ENCODE assay signal across 14 mouse cellular contexts in the genomic region with DNA sequence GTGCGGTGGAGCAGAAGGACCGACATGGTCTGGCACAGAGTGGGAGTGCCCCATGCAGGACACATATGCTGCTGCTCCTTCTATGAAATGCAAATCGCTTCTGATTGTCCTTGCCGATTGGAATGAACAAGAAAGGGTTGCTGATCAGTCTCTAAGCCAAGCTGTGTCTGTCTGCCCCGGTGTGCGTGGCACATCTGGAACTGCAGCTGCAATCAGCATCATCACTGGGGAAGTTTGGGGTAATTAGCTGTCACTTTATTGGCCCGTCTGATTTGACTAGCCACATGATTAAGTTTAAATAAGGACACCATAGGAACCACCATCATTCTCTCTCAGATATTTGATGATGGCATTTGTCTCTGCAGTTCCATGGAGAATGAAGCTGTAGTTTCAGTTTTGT.
"Had no signal": no experiment of that assay in that cellular context is flagged by ENCODE, and none has a peak within 500 bp of the region (broad histone marks: within the 10 kb centered on the region; RNA-seq: fewer than 3 reads in every experiment).

No protein-coding gene starts in this region.

- H3K27me3 ChIP-seq: limb, embryonic 13.5 days; midbrain, embryonic 15.5 days; neural tube, embryonic 12.5 days had no signal

- DNase-seq: kidney, adult 8-10 months; kidney, postnatal 25 days; layer of hippocampus, adult 9-11 months; layer of hippocampus, postnatal 36 days; lung, adult 18-20 months; lung, postnatal 36 days; right cerebral cortex, postnatal 4 days; spleen, adult 18-20 months; thymus, adult 18-20 months; thymus, postnatal 25 days had no signal

- H3K9ac ChIP-seq: limb, embryonic 13.5 days; liver, embryonic 14.5 days; midbrain, embryonic 15.5 days; neural tube, embryonic 12.5 days had no signal

- H3K36me3 ChIP-seq: limb, embryonic 13.5 days; midbrain, embryonic 15.5 days; neural tube, embryonic 12.5 days had no signal

- H3K4me1 ChIP-seq: limb, embryonic 13.5 days; midbrain, embryonic 15.5 days; neural tube, embryonic 12.5 days had no signal

- H3K4me3 ChIP-seq: limb, embryonic 13.5 days; midbrain, embryonic 15.5 days; neural tube, embryonic 12.5 days had no signal

- H3K27ac ChIP-seq: limb, embryonic 13.5 days; liver, embryonic 14.5 days; midbrain, embryonic 15.5 days; neural tube, embryonic 12.5 days had no signal

- ATAC-seq: midbrain, embryonic 15.5 days had no signal

- H3K4me2 ChIP-seq: limb, embryonic 13.5 days; midbrain, embryonic 15.5 days; neural tube, embryonic 12.5 days had no signal

- H3K9me3 ChIP-seq: limb, embryonic 13.5 days; midbrain, embryonic 15.5 days; neural tube, embryonic 12.5 days had no signal
